ENCODE assay signal across 9 mouse cellular contexts in genomic region chr1:194334752-194335719, GRCm38 (mm10).
DNase-seq lines count a peak whose midpoint lies in the region; ATAC-seq and TF ChIP-seq lines count a peak whose summit lies in the region.
"Had no signal": no experiment of that assay in that cellular context is flagged by ENCODE, and none has a peak within 500 bp of the region (broad histone marks: within the 10 kb centered on the region; RNA-seq: fewer than 3 reads in every experiment).

No protein-coding gene starts in this region.

- no peaks in the 10 kb centered on the region for H3K9me3 ChIP-seq in hindbrain, embryonic 16.5 days (ENCODE audit: control insufficient read depth, low read length)
- H3K9me3 ChIP-seq in hindbrain, embryonic 10.5 days, result no peaks in the 10 kb centered on the region
- H3K9me3 ChIP-seq in intestine, embryonic 16.5 days (ENCODE audit: control insufficient read depth, low read length), result no peaks in the 10 kb centered on the region
- no peaks in the 10 kb centered on the region for H3K9me3 ChIP-seq in lung, embryonic 14.5 days (ENCODE audit: low read depth, low read length)
- H3K9me3 ChIP-seq: embryonic facial prominence, embryonic 12.5 days had no signal

- H3K27me3 ChIP-seq in hindbrain, embryonic 16.5 days (replicated peaks; ENCODE audit: control insufficient read depth, insufficient read depth, low read length), result no peaks in the 10 kb centered on the region
- peaks cover 20% of the 10 kb centered on the region for H3K27me3 ChIP-seq in hindbrain, embryonic 10.5 days (ENCODE audit: insufficient read depth, poor library complexity, severe bottlenecking)
- no peaks in the 10 kb centered on the region for H3K27me3 ChIP-seq in intestine, embryonic 16.5 days (replicated peaks; ENCODE audit: control insufficient read depth, insufficient read depth, low read length)
- H3K27me3 ChIP-seq in lung, embryonic 14.5 days (ENCODE audit: insufficient read depth, low read length), result no peaks in the 10 kb centered on the region
- H3K27me3 ChIP-seq in thymus, adult 2 months (ENCODE audit: control insufficient read depth, insufficient read depth, low read length), result no peaks in the 10 kb centered on the region
- H3K27me3 ChIP-seq: embryonic facial prominence, embryonic 12.5 days had no signal

- H3K4me2 ChIP-seq in hindbrain, embryonic 16.5 days (ENCODE audit: low read length), result no peak overlapping the region
- H3K4me2 ChIP-seq in intestine, embryonic 16.5 days (ENCODE audit: low read depth, low read length), result no peak overlapping the region
- no peak overlapping the region for H3K4me2 ChIP-seq in lung, embryonic 14.5 days
- H3K4me2 ChIP-seq: embryonic facial prominence, embryonic 12.5 days had no signal

- no peak for DNase-seq in hindbrain, embryonic 10.5 days (ENCODE audit: low spot score)
- DNase-seq in cerebellum, adult 9-10 months, result peak; percentile 67
- DNase-seq in lung, embryonic 14.5 days, result peak; percentile 87
- DNase-seq in thymus, postnatal 14 days, result no peak
- DNase-seq in thymus, adult 2 months, result no peak
- no peak for DNase-seq in liver

- H3K4me3 ChIP-seq in hindbrain, embryonic 16.5 days (ENCODE audit: low read length), result no peak overlapping the region
- H3K4me3 ChIP-seq in hindbrain, embryonic 10.5 days, result no peak overlapping the region
- no peak overlapping the region for H3K4me3 ChIP-seq in intestine, embryonic 16.5 days (ENCODE audit: low read length)
- H3K4me3 ChIP-seq in lung, embryonic 14.5 days (ENCODE audit: low read depth, low read length), result no peak overlapping the region
- H3K4me3 ChIP-seq in thymus, adult 2 months (ENCODE audit: control insufficient read depth, insufficient read depth, low read length), result no peak overlapping the region
- H3K4me3 ChIP-seq: embryonic facial prominence, embryonic 12.5 days had no signal

- no peak overlapping the region for H3K9ac ChIP-seq in hindbrain, embryonic 16.5 days (ENCODE audit: low read depth, low read length)
- H3K9ac ChIP-seq in intestine, embryonic 16.5 days (ENCODE audit: low read depth, low read length), result no peak overlapping the region
- H3K9ac ChIP-seq in lung, embryonic 14.5 days, result no peak overlapping the region
- H3K9ac ChIP-seq: embryonic facial prominence, embryonic 12.5 days had no signal

- peak overlapping the region; percentile 51 for H3K27ac ChIP-seq in hindbrain, embryonic 16.5 days (ENCODE audit: low read depth, low read length)
- no peak overlapping the region for H3K27ac ChIP-seq in hindbrain, embryonic 10.5 days
- peak overlapping the region; percentile 20; the same call in 1 of the 2 replicates for H3K27ac ChIP-seq in intestine, embryonic 16.5 days (ENCODE audit: low read length)
- H3K27ac ChIP-seq in lung, embryonic 14.5 days (ENCODE audit: low read depth), result peak overlapping the region; percentile 65
- no peak overlapping the region for H3K27ac ChIP-seq in thymus, adult 2 months (ENCODE audit: control insufficient read depth, insufficient read depth, low read length)
- H3K27ac ChIP-seq: embryonic facial prominence, embryonic 12.5 days had no signal

- 51% methylated on average over 5 of the region's 5 CpGs for WGBS in hindbrain, embryonic 16.5 days
- 79% methylated on average over 5 of the region's 5 CpGs for WGBS in hindbrain, embryonic 10.5 days
- WGBS in intestine, embryonic 16.5 days, result 61% methylated on average over 5 of the region's 5 CpGs
- 38% methylated on average over 5 of the region's 5 CpGs for WGBS in lung, embryonic 14.5 days
- WGBS in thymus, adult 2 months, result 86% methylated on average over 5 of the region's 5 CpGs

- ATAC-seq in hindbrain, embryonic 16.5 days, result peak; percentile 68; the same call in 1 of the 2 replicates
- peak; percentile 46; the same call in 1 of the 2 replicates for ATAC-seq in intestine, embryonic 16.5 days
- peak; percentile 90 for ATAC-seq in lung, embryonic 14.5 days (ENCODE audit: insufficient read depth)

- H3K4me1 ChIP-seq in hindbrain, embryonic 16.5 days (ENCODE audit: control insufficient read depth, insufficient read depth, low read depth, low read length), result no peaks in the 10 kb centered on the region
- peaks cover 16% of the 10 kb centered on the region for H3K4me1 ChIP-seq in hindbrain, embryonic 10.5 days (replicated peaks)
- H3K4me1 ChIP-seq in intestine, embryonic 16.5 days (ENCODE audit: control insufficient read depth, insufficient read depth, low read length), result no peaks in the 10 kb centered on the region
- H3K4me1 ChIP-seq in lung, embryonic 14.5 days (ENCODE audit: insufficient read depth), result peaks cover 12% of the 10 kb centered on the region
- no peaks in the 10 kb centered on the region for H3K4me1 ChIP-seq in thymus, adult 2 months (replicated peaks; ENCODE audit: control insufficient read depth, insufficient read depth, low read length)
- H3K4me1 ChIP-seq: embryonic facial prominence, embryonic 12.5 days had no signal

- no peak for TF ChIP-seq CTCF in lung, embryonic 14.5 days (IDR thresholded peaks at IDR 0.05; ENCODE audit: low read depth)
- no peak for TF ChIP-seq CTCF in thymus, adult 2 months (IDR thresholded peaks at IDR 0.05; ENCODE audit: borderline replicate concordance, control insufficient read depth, extremely low read depth, insufficient read depth, low read length, poor library complexity)

- no peaks in the 10 kb centered on the region for H3K36me3 ChIP-seq in hindbrain, embryonic 16.5 days (ENCODE audit: control insufficient read depth, insufficient read depth, low read length)
- no peaks in the 10 kb centered on the region for H3K36me3 ChIP-seq in hindbrain, embryonic 10.5 days
- no peaks in the 10 kb centered on the region for H3K36me3 ChIP-seq in intestine, embryonic 16.5 days (ENCODE audit: control insufficient read depth, insufficient read depth, low read length)
- H3K36me3 ChIP-seq in lung, embryonic 14.5 days (ENCODE audit: insufficient read depth), result no peaks in the 10 kb centered on the region
- no peaks in the 10 kb centered on the region for H3K36me3 ChIP-seq in thymus, adult 2 months (ENCODE audit: control insufficient read depth, insufficient read depth, low read length)
- H3K36me3 ChIP-seq: embryonic facial prominence, embryonic 12.5 days had no signal

- TF ChIP-seq POLR2A in thymus, adult 2 months (IDR thresholded peaks at IDR 0.05; ENCODE audit: control insufficient read depth, extremely low read depth, insufficient read depth, low read length, poor library complexity), result no peak

Comparison
In these comparisons a context has a peak if more than half of its experiments do, and no peak if none do; other contexts are left out.
1. H3K27ac ChIP-seq: peak in hindbrain, embryonic 16.5 days (single experiment), intestine, embryonic 16.5 days (single experiment) and lung, embryonic 14.5 days (single experiment); none in hindbrain, embryonic 10.5 days (single experiment) and thymus, adult 2 months (single experiment).
2. DNase-seq: peak in cerebellum, adult 9-10 months (single experiment) and lung, embryonic 14.5 days (single experiment); none in hindbrain, embryonic 10.5 days (single experiment), thymus, postnatal 14 days (single experiment), thymus, adult 2 months (single experiment) and liver (single experiment).
3. Peak in every context shown above with its lines, with median percentiles within 50 percentile points of each other: ATAC-seq.